Mouse (Mus musculus) right cerebral cortex, postnatal 36 days (tissue): ENCODE results near the gene Cxcr6.

Source experiments
- DNase-seq, 2 experiments: peaks; one replicate each; pipeline ENCODE4 v3.0.0; 2022; ENCODE audit warnings: low spot score in 2 of 2, mixed read lengths in 1 of 2

Cxcr6 gene

DNA sequence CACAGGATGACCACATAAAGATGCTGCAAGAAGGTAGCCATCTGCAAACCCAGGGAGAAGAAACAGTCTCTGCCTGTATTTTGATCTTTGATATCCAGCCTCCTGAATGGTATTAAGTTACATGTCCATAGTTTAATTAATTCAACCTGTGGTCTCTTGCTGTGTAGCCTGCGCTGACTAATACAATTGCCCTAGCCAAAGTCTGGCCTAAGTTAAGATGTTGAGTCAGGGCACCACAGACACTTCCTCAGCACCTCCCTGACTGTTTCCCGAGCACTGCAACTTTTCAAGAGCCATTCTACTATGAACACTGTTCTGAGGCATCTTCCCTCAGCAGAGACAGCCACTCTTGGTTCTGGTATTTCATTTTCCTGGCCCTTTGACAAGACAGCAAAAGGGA lies 12.3 kb downstream of the Cxcr6 start:
- DNase-seq = no peak

DNA sequence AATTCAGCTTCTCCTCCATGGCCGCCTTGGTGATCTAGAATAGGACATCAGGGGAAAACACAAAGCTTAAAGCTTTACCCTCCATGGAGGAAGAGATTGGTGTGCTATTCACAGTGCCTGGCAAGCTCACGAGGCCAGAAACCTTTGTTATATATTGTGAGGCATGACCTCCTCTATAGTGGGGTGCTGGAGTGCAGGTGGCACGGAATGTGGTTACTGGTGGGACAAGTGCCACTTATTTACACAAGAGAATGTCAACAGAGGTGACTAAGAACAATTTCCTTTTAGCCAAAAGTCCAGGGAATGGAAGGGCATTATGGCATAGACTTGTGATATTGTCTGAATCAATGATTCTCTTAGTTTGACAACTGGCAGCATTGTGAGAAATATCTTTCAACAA lies 20.4 kb downstream of the Cxcr6 start:
- DNase-seq = no peak

DNA sequence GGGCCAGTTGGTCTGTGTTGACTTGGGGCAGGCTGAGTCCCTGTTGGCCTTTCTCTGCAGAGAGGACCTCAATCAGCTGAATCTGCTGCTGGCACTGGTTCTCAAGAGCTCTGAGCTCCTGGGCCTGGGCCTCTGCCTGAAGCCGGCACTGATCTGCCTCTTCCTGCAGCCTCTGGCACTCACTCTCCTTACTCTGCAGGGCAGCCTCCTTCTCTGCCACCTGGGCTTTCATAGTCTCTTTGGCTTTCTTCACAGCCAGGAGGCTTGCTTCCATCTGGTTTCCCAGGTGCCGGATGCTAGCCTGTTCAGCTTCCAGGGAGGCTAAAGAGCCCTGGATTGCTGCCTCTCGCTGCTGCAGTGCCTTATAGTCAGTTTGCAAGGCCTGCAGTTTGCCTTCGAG lies 22.6 kb downstream of the Cxcr6 start:
- DNase-seq = no peak

DNA sequence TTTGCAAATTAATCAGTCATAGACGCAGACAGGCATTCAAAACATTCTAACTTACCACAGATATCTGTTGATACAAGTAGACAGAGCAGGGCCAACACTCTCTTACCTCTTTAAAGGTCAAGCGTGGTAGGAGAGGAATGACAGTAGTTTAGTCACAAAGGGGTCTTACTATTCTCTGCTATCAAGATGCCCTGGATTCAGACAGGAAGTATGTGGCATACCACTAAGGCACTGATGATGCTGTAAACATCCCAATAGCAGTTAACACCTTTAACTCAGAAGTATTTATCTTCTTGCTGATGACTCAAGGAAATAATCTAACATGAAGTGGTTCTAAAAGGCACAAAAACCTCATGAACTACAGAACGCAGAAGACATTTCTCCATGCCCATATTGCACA lies 29.6 kb downstream of the Cxcr6 start:
- DNase-seq = no peak

DNA sequence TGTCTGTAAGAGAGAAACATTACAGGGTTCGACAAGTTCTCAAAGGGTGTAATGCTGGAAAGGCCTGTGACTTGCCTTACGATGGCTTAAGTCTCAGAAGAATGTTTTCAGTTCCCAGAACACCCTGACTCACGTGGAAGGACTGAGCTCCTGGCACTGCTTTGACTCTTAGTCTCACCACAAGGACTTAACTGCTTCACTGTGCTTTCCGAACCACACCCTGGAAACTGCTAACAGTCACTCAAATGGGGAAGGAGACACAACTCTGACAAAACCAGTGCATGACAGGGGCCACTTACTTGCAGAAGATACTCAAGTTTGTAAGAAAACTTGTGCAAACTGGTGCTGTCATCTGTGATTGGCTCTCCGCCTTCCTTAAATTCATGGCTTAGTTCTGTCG lies 34.0 kb downstream of the Cxcr6 start:
- DNase-seq = no peak

DNA sequence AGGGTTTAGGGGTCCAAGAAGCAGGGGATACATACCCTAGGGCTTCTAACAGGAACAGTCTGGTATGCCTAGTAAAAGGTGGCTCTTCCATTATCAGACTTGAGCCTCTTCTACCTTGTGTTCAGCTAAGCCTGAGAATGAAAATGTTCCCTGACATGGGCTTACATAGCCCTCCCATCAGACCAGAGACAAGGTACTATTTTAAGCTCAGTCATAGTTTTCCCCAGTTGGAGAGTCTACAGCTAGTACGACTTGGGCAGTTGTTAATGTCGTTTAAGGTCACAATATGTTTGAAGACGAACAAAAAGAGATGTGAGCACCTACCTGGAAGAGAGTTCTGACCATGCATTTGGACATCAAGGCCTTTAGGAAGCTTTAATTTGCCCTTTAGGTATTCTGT lies 38.2 kb downstream of the Cxcr6 start:
- no peak for DNase-seq

DNA sequence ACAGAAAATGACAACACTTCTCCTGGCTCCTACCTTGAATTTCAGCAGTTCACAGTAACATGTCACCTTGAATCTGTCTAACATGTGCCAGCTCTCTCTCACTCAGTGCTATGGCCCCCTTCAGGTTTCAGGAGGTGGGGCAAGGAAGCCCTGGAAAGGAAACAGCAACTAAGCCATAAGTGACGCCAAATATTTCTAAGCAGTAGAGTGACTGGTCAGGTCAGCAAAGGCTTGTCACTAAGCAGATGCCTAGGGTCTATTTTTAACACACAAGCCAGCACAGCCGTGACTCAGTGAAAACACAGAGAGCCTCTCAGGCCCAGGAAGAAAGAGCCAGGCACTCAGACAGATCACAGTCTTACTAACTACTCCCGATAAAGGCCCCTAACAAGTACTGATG lies 38.8 kb downstream of the Cxcr6 start:
- DNase-seq = no peak

DNA sequence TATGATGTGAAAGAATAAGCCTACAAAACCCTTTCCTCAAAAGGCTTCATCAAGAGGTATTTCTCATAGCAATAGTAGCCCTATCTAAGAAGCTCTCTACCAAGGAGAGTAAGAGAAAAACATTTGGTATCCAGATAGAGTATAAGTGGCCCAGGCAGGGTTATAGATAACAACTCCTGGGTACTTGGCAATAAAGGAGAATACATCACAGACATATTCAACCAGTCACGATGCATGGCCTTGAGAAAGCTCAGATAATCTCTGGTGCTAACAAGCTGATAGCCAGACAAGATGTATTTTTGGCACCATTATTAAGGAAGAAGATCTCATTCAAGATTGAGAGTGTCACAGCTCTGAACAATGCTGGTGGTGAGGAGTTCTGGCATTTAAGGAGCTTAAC lies 40.2 kb downstream of the Cxcr6 start:
- DNase-seq = no peak

DNA sequence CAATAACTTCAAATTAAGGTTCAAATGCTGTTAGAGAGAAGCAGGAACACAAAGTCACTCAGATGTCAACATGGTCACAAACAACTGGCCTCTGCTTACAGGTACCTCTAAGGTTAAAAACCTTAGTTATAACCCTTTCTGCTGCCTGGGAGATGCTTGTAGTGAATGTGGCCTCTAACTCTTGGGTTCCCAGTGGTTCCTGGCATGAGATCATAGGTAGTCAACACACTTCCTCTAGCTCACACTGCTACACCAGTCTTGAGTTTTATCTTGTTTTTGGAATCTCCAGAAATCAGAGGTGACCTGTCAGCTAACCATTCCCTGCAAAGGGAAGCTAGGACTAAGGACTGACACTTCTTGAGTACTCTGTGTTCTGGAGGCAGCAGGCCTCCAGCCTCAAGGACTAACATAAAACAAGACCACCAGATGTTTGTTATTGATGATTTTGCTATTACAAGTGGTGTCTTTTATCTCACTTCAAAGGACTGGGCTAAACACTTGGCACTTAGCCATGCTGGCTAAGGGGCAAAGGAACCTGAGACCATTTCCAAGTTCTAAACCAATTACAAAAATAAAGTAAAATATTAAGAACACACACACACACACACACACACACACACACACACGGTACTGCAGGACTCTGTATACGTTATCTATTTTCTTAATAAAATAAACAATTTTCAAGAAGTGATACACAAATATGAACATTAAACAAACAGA lies 43.9 kb downstream of the Cxcr6 start:
- DNase-seq = no peak

DNA sequence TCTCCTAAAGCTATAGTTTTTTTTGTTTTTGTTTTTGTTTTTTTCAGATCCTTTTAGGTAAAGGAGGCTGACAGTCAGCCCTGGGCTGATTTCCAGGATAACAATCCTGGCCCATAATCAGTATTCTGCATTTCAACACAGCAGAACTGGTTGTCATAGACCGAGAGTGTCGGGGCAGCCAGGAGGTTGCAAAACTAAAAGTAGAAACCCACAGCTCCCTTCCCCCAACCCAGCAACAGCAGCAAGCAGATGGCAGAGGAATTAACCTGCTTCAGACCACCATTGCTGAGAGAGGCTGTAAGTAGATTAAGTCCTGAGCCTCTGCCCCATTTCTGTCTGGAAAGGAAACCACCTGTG lies 44.4 kb downstream of the Cxcr6 start:
- no peak for DNase-seq

DNA sequence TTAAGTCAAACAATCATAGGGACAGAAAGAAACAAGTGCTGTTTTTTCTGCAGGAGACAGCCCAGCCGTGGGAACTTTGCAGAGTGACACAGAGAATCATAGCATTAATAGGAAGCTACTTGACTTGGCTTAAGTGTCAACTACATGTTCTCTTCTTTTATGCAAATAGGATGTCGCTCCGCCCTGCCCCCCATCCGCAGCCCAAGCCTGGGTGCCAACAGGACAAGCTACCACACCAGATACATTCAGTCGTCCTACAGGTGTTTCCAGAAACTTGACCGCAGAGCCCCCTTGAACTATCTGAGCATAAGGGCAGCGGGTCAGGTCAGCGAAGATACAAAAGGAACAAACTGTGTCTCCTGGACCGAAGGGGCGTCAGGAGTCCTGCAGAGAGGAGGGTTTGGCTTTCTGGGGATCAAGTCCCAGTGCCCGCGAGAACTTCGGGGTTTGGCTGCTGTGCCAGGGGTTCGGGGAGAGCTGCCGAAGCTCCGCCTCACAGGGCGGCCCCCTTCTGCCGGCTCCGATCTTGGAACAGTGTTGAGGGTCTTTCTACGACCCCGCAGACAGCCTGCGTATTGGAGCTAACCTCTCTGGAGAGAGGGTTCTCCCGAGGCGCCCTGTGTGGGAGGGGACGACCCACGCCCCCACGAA lies 44.9 kb downstream of the Cxcr6 start:
- peak in 1 of 2 experiments; percentile 12 for DNase-seq

DNA sequence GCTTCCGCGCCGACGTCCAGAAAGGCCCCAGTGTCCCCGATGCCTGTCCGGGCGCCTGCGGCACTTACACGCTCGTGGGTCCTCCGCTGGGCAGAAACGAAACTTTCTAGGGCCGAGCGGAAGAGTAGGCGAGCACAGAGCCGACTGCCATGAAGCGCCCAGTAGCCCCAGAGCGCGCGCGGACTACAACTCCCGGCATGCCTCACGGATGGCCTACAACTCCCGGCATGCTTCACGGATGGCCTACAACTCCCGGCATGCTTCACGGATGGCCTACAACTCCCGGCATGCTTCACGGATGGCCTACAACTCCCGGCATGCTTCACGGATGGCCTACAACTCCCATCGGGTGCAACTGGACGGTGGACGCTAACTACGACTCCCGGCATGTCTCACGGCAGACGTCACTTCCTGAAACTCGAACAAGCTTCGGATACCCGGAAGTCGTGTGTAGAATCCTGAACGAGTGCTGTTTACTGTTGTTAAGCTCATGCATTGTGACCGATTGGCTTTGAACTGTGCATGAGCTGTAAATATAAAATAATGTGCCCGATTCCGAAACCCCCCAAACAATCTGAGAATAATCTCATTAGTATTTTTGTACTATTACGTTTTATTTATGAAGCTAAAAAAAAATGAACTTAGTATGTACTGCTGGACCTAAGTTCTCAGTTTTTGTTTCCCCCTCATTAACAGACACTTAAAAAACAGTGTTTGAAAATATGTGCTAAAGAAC lies 45.6 kb downstream of the Cxcr6 start, which contains the start of gene Fyco1:
Gene Fyco1 (minus strand): TSS at position 187 of the 736 bp plus-strand sequence.
- DNase-seq = peak; percentile 98 to 99

DNA sequence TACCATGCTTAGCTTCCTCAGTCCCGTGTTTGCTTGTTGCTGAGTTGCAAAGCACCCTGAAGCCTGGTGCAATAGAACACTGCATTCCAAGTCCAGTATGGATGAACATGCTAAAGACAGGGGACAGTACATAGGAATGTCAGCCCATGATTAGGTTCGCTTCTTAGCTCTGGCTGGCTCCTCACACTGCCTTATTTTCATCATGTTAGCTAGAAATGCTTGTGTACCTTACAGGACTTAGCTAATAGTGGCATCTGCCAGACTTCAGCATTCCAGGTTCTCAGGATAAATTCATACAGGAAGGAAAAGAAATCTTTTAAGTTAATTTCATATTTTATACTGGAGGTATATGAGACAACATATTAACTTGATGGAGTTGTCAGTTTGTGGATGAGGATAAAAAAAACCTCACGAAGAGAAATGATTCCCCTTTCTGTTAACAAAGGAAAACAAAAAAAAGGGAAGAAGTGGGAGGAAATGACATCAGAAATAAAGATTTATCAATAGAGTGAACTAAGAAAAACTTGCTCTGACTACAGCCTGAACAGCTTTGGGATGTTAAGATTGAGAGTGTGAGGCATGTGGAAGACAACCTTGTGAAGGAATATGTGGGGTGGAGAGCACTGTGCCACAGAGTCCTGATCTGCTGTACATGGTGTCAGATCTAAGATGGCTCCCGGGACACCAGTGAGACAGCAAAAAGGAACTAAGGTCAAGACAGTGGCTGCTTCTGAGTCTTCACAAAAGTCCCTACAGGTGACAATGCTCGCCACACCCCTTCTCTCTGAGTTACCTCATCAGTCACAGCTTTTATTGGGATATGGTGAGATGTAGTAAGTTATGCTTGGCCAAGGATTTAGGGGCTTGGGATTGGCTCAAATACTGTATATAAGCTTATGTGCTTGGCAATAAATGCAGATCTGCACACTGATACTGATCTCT lies 46.4 kb downstream of the Cxcr6 start:
- DNase-seq = no peak

DNA sequence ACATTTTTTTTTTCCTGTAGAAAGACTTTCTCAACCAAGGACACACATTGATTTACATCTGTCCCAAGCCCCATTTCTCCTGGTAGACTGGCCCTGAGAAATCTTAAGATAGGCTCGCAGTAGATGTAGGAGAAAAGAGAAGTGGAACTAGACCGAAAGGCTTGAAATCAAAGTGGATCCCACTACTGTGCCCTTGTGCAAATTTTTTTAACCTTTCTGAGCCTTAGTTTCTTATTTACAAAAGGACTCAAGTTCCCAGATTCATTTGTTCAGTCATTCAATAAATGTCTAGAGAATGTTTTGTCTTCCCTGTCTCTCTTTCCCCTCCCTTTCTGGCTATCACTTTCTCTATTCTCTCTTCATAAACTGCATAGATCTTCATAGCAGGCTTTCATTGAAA lies 50.6 kb downstream of the Cxcr6 start:
- DNase-seq = no peak
